In genomic region chr10:10471961-10472610, GRCm38 (mm10) we compare ENCODE assay signal across 7 mouse cellular contexts. TPM values are rescaled to one million over a fixed set of nuclear protein-coding genes. Genes with fewer than 3 reads are reported as not detected.
DNase-seq lines count a peak whose midpoint lies in the region; ATAC-seq lines count a peak whose summit lies in the region.

TSS of gene Adgb (minus strand) at chr10:10472326.

- H3K9me3 ChIP-seq in forebrain, embryonic 14.5 days (replicated peaks; ENCODE audit: control insufficient read depth, low read length) = no peaks in the 10 kb centered on the region
- H3K9me3 ChIP-seq in heart, embryonic 15.5 days (replicated peaks) = no peaks in the 10 kb centered on the region
- H3K9me3 ChIP-seq in limb, embryonic 15.5 days = no peaks in the 10 kb centered on the region
- no peaks in the 10 kb centered on the region for H3K9me3 ChIP-seq in midbrain, embryonic 13.5 days
- H3K9me3 ChIP-seq in stomach, embryonic 16.5 days (replicated peaks; ENCODE audit: control insufficient read depth, low read length) = no peaks in the 10 kb centered on the region

- 11% methylated on average over 22 of the region's 22 CpGs for WGBS in forebrain, embryonic 14.5 days
- WGBS in heart, embryonic 15.5 days = 3% methylated on average over 22 of the region's 22 CpGs
- 7% methylated on average over 22 of the region's 22 CpGs for WGBS in limb, embryonic 15.5 days
- WGBS in midbrain, embryonic 13.5 days = 7% methylated on average over 22 of the region's 22 CpGs
- WGBS in stomach, embryonic 16.5 days = 5% methylated on average over 22 of the region's 22 CpGs

- peak; percentile 97 for ATAC-seq in forebrain, embryonic 14.5 days
- ATAC-seq in heart, embryonic 15.5 days (replicated peaks; ENCODE audit: insufficient number of reproducible peaks, insufficient read depth, low FRiP score, low read depth) = peak; percentile 89
- ATAC-seq in limb, embryonic 15.5 days (ENCODE audit: insufficient number of reproducible peaks, low FRiP score, low TSS enrichment, low read depth) = 0 out of 2 replicates have a peak, but pooled peaks have one; percentile 61
- ATAC-seq in midbrain, embryonic 13.5 days = peak; percentile 96
- ATAC-seq in stomach, embryonic 16.5 days (ENCODE audit: insufficient read depth, low FRiP score) = peak; percentile 86

- peak within 1 kb of the TSS; percentile 47 for H3K4me2 ChIP-seq in forebrain, embryonic 14.5 days (ENCODE audit: low read length)
- H3K4me2 ChIP-seq in heart, embryonic 15.5 days = peak within 1 kb of the TSS; percentile 52
- peak within 1 kb of the TSS; percentile 40 for H3K4me2 ChIP-seq in limb, embryonic 15.5 days
- H3K4me2 ChIP-seq in midbrain, embryonic 13.5 days (replicated peaks) = peak within 1 kb of the TSS; percentile 59
- H3K4me2 ChIP-seq in stomach, embryonic 16.5 days (ENCODE audit: low read depth, low read length) = peak within 1 kb of the TSS; percentile 48

- no peaks in the 10 kb centered on the region for H3K36me3 ChIP-seq in forebrain, embryonic 14.5 days (ENCODE audit: control insufficient read depth, insufficient read depth, low read length)
- H3K36me3 ChIP-seq in heart, embryonic 15.5 days = no peaks in the 10 kb centered on the region
- no peaks in the 10 kb centered on the region for H3K36me3 ChIP-seq in limb, embryonic 15.5 days
- no peaks in the 10 kb centered on the region for H3K36me3 ChIP-seq in midbrain, embryonic 13.5 days
- no peaks in the 10 kb centered on the region for H3K36me3 ChIP-seq in stomach, embryonic 16.5 days (ENCODE audit: control insufficient read depth, insufficient read depth, low read length)

- H3K27me3 ChIP-seq in forebrain, embryonic 14.5 days (replicated peaks; ENCODE audit: control insufficient read depth, insufficient read depth, low read length) = no peaks in the 10 kb centered on the region
- H3K27me3 ChIP-seq in heart, embryonic 15.5 days = peaks cover 7% of the 10 kb centered on the region; the same call in 1 of the 2 replicates
- no peaks in the 10 kb centered on the region for H3K27me3 ChIP-seq in limb, embryonic 15.5 days
- no peaks in the 10 kb centered on the region for H3K27me3 ChIP-seq in midbrain, embryonic 13.5 days
- no peaks in the 10 kb centered on the region for H3K27me3 ChIP-seq in stomach, embryonic 16.5 days (ENCODE audit: control insufficient read depth, insufficient read depth, low read length)

- peak; percentile 52 to 59 for DNase-seq in cerebellum, adult 18-20 months
- DNase-seq in forebrain, embryonic 14.5 days (ENCODE audit: low spot score) = peak; percentile 79
- peak; percentile 84 for DNase-seq in kidney, postnatal 10 days

- H3K4me1 ChIP-seq in forebrain, embryonic 14.5 days (ENCODE audit: control insufficient read depth, insufficient read depth, low read length) = peaks cover 9% of the 10 kb centered on the region
- peaks cover 9% of the 10 kb centered on the region for H3K4me1 ChIP-seq in heart, embryonic 15.5 days (replicated peaks)
- peaks cover 7% of the 10 kb centered on the region for H3K4me1 ChIP-seq in limb, embryonic 15.5 days
- H3K4me1 ChIP-seq in midbrain, embryonic 13.5 days (replicated peaks) = peaks cover 13% of the 10 kb centered on the region
- H3K4me1 ChIP-seq in stomach, embryonic 16.5 days (ENCODE audit: control insufficient read depth, insufficient read depth, low read length) = 0 out of 2 replicates have a peak, but pooled peaks cover 6% of the 10 kb centered on the region

- H3K9ac ChIP-seq in forebrain, embryonic 14.5 days (ENCODE audit: low read length) = peak within 1 kb of the TSS; percentile 17; the same call in 1 of the 2 replicates
- H3K9ac ChIP-seq in heart, embryonic 15.5 days = 0 out of 2 replicates have a peak within 1 kb of the TSS, but pooled peaks have one; percentile 1
- H3K9ac ChIP-seq in limb, embryonic 15.5 days = no peak within 1 kb of the TSS
- peak within 1 kb of the TSS; percentile 63 for H3K9ac ChIP-seq in midbrain, embryonic 13.5 days (replicated peaks)
- peak within 1 kb of the TSS; percentile 56 for H3K9ac ChIP-seq in stomach, embryonic 16.5 days (ENCODE audit: low read length)

- H3K4me3 ChIP-seq in forebrain, embryonic 14.5 days (ENCODE audit: low read depth, low read length) = peak within 1 kb of the TSS; percentile 13; the same call in 1 of the 2 replicates
- peak within 1 kb of the TSS; percentile 16 for H3K4me3 ChIP-seq in heart, embryonic 15.5 days
- peak within 1 kb of the TSS; percentile 22 for H3K4me3 ChIP-seq in limb, embryonic 15.5 days
- peak within 1 kb of the TSS; percentile 31 for H3K4me3 ChIP-seq in midbrain, embryonic 13.5 days (replicated peaks)
- H3K4me3 ChIP-seq in stomach, embryonic 16.5 days (replicated peaks; ENCODE audit: low read length) = peak within 1 kb of the TSS; percentile 19

- no peak within 1 kb of the TSS for H3K27ac ChIP-seq in forebrain, embryonic 14.5 days (ENCODE audit: low read depth, low read length)
- H3K27ac ChIP-seq in heart, embryonic 15.5 days = no peak within 1 kb of the TSS
- no peak within 1 kb of the TSS for H3K27ac ChIP-seq in limb, embryonic 15.5 days
- H3K27ac ChIP-seq in midbrain, embryonic 13.5 days = no peak within 1 kb of the TSS
- H3K27ac ChIP-seq in stomach, embryonic 16.5 days (ENCODE audit: low read length) = no peak within 1 kb of the TSS

RNA-seq across cellular contexts. Expression of gene Adgb, which starts in this region (rescaled TPM):
- 0.15 and 0.25 TPM in 2 replicates for polyA plus RNA-seq in forebrain, embryonic 14.5 days (2014; fragmentation: Nextera tagmentation; extraction: Ambion mirVana)
- polyA plus RNA-seq in heart, embryonic 15.5 days (2015; fragmentation: Nextera tagmentation; extraction: Ambion mirVana) = 0.08 and 0.18 TPM in 2 replicates
- 0.10 and 0.16 TPM in 2 replicates for polyA plus RNA-seq in limb, embryonic 15.5 days (2015; fragmentation: Nextera tagmentation; extraction: Ambion mirVana)
- 0.09 and 0.17 TPM in 2 replicates for polyA plus RNA-seq in midbrain, embryonic 13.5 days (2015; fragmentation: Nextera tagmentation; extraction: Ambion mirVana)
- 0.17 and 0.48 TPM in 2 replicates for polyA plus RNA-seq in stomach, embryonic 16.5 days (2015; fragmentation: Nextera tagmentation; extraction: Ambion mirVana)

Comparison
In these comparisons a context has a peak if more than half of its experiments do, and no peak if none do; other contexts are left out.
1. Peak in DNase-seq, ATAC-seq, H3K4me3 ChIP-seq, H3K9ac ChIP-seq and H3K4me2 ChIP-seq in forebrain, embryonic 14.5 days; RNA of the gene not detected or under 1 TPM.
2. Peak in ATAC-seq, H3K4me3 ChIP-seq, H3K9ac ChIP-seq and H3K4me2 ChIP-seq in heart, embryonic 15.5 days; RNA of the gene not detected or under 1 TPM.
3. Peak in ATAC-seq, H3K4me3 ChIP-seq and H3K4me2 ChIP-seq in limb, embryonic 15.5 days; RNA of the gene not detected or under 1 TPM.
4. Peak in ATAC-seq, H3K4me3 ChIP-seq, H3K9ac ChIP-seq and H3K4me2 ChIP-seq in midbrain, embryonic 13.5 days; RNA of the gene not detected or under 1 TPM.
5. Peak in ATAC-seq, H3K4me3 ChIP-seq, H3K9ac ChIP-seq and H3K4me2 ChIP-seq in stomach, embryonic 16.5 days; RNA of the gene not detected or under 1 TPM.